Mouse (Mus musculus) thymus, adult 2 months (tissue): Measurements from ENCODE around the gene Hnrnpdl.

Experiments used
- CTCF ChIP-seq: fragments of 200-500 bp; IDR thresholded peaks from 2 replicates; pipeline ENCODE4 v1.5.1; 2012; ENCODE audit warnings: mild to moderate bottlenecking, control low read depth, low read length, moderate library complexity, borderline replicate concordance; ENCODE audit not compliant: control insufficient read depth, poor library complexity, insufficient read depth; ENCODE audit errors: extremely low read depth
- POLR2A ChIP-seq: fragments of 200-500 bp; IDR thresholded peaks from 2 replicates; pipeline ENCODE4 v1.6.1; 2012; ENCODE audit warnings: mild to moderate bottlenecking, low read length, control low read depth, moderate library complexity; ENCODE audit not compliant: control insufficient read depth, poor library complexity, insufficient read depth; ENCODE audit errors: extremely low read depth

DNA sequence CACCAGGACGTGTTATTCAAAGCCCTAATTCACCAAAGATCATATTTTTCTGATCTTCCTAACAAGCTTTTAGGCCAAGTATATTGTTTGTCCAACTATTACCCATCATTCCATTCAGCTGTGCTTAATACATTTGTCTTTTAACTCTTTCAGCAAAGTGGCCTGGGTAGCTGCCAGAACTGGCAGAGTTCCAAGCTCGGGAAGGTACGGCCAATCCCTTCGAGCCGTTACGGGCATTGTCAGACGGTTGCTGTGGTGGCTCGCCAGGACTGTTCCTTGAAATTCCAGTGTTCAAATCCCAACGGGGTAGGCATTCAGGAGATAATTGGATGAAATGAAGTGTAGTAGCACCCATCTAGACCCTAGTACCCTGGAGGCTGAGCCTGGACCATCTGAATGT, 33.1 kb upstream of the Hnrnpdl start:
- TF ChIP-seq CTCF: no peak
- TF ChIP-seq POLR2A: no peak
